Mouse (Mus musculus) 3134 (cell line): ENCODE measurements around the gene Prokr1.
"Not testable (repeated sequence)": the region's sequence is repeated elsewhere in the genome, so short reads cannot be mapped to it uniquely, and the experiment has no call there.

ENCODE experiments used
- DNase-seq: peaks from one replicate; pipeline ENCODE4 v3.0.0-alpha.2; 2011; ENCODE audit warnings: low spot score; ENCODE audit not compliant: insufficient read length; ENCODE audit errors: extremely low read depth

The Prokr1 gene

GRCm38 (mm10) chr6:87571863-87572262, 18.7 kb downstream of the Prokr1 start:
- not testable (repeated sequence) for DNase-seq

DNA sequence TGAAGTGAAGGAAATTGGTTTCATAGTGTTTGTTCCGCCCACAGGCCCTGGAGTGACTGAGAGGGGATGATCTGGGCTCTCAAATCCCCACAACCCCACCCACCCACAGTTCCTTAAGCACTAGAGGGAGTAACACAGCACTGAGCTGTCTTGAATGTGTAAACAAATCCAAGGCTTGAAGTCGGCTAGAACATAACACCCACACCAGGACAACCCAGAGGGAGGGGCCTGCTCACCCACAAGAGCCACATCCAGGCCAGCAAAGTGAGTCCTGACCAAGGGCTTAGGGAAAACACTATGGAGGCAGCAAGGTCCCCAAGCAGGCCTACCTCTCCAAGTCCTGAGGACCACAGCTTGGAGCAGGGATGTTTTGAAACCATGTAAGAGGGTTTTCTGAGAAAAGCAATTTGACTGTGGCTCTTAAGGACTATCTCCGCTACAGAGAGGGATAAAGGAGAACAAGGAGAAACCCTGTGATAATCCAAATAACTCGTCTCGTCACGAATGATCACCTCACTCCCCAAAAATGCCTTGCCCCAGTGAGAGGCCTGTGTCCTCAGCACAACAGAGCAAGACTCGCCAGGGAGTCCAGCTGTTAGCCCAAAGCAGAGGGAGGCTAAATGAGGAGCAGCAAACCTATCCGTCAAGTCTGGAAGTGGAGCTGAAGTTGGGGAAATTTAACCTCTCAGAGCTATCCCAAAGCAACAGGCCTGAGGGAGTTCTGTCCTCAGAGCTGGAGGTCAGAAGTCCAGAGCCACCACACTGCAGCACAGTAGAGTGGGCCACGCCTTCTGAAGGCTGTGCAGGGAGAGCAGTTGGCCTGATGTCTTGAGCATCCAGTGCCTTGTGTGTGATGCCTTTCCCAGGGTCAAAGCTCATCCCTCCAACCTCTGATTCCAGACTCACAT, 22.6 kb downstream of the Prokr1 start:
- DNase-seq = no peak

GRCm38 (mm10) chr6:87565166-87565565, 25.4 kb downstream of the Prokr1 start:
- no peak for DNase-seq

- DNase-seq = no peak
Measured at GRCm38 (mm10) chr6:87564356-87564755, 26.2 kb downstream of the Prokr1 start.

DNA sequence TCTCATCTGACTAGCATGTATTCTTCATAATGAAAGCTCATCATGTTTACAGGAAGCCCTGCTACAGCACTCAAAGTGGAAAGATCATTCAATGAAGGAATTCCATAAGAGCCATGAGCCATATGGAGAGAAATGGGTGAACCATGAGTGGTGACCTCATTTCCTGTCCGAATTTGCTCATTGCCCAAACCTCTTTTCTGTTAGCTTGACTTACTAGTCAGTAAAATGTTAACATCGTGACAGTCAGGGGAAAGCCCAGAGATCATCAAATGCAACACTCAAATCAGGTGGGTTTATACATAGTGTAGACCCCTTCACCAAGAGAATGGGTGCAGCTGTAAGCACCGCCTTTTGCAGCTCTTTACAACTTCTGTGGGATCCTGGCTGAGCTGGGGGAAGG, 36.8 kb downstream of the Prokr1 start:
- DNase-seq = no peak

DNA sequence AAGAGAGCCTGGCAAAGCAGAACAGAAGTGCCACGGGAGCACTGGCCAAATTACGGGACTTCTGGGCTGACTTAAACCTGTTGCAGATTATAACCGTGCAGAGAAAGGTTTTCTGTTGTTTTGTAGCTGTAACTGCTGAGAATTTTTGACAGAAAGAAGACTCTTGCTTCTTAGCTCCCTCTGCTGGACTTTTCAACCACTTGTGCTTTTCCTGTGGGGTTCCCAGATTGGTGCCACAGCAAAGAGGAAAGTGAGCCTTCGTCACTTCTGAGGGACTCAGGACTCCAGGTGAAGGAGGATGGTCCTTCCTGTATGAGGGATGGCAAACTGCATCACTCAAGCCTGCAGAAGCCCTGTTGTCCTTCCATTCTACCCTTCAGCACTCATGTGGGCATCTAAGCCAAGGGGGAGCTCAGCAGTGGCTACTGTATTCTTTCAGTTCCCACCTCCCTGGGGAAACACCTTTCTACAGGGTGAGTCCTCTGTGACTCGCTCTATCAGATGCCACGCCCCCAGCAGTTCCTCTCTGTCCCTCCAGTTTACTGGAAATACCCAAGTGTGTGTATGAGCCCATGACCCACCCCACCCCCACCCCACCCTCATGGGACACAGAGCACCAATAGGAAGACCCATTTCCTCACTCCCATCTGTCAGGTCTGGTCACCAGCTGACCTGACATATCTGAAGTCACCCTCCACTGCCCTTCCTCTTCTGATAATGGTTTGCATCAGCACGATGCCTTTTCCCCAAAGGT, 38.3 kb downstream of the Prokr1 start:
- no peak for DNase-seq

- DNase-seq = no peak
Measured at GRCm38 (mm10) chr6:87547836-87548235, 42.7 kb downstream of the Prokr1 start.

DNA sequence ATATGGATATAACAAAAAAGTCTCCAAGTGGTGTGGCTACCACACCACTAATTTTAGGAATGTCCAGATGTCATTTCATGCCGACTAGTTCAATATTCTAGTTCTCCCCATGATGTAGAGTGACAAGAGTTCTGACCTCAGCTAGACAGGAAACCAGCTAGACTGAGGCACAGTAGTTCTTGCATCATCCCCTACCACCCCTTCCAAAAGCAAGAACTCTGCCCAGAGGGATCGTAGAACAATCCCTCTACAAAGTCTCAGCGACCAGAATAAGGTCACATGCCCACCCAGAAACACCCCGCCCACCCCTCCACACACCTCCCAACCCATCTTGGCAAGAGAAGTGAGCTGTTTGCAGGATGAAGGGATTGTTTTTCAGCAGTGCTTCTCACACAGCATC, 43.1 kb downstream of the Prokr1 start:
- no peak for DNase-seq

GRCm38 (mm10) chr6:87545331-87546217, 45.0 kb downstream of the Prokr1 start:
- no peak for DNase-seq

GRCm38 (mm10) chr6:87542027-87542426, 48.5 kb downstream of the Prokr1 start:
- DNase-seq = no peak

GRCm38 (mm10) chr6:87541171-87541571, 49.4 kb downstream of the Prokr1 start:
- no peak for DNase-seq

GRCm38 (mm10) chr6:87538376-87539270, 51.9 kb downstream of the Prokr1 start:
- no peak for DNase-seq

- DNase-seq = no peak
Measured at GRCm38 (mm10) chr6:87537678-87538077, 52.9 kb downstream of the Prokr1 start.

- no peak for DNase-seq
Measured at GRCm38 (mm10) chr6:87536270-87536669, 54.3 kb downstream of the Prokr1 start.

DNA sequence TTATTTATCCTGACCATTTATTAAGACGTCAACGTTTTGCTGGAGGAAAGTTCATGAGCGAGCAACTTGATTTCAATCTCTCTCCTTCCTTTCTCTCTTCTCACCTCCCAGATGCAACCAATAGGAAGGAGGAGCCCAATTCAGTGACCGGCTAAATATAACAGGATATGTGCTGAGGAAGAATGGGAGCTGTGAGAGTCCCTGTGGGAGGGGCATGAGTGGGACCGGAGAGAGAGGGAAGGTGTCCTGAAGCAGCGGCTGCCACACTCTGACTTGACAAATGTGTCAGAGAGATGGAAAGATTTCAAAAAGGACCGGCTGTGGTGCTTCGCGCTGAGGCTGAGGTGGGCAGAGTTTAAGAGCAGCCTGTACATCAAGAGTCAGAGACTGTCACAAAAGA, 54.9 kb downstream of the Prokr1 start:
- DNase-seq = no peak

- DNase-seq = no peak
Measured at GRCm38 (mm10) chr6:87534855-87535575, 55.5 kb downstream of the Prokr1 start.

DNA sequence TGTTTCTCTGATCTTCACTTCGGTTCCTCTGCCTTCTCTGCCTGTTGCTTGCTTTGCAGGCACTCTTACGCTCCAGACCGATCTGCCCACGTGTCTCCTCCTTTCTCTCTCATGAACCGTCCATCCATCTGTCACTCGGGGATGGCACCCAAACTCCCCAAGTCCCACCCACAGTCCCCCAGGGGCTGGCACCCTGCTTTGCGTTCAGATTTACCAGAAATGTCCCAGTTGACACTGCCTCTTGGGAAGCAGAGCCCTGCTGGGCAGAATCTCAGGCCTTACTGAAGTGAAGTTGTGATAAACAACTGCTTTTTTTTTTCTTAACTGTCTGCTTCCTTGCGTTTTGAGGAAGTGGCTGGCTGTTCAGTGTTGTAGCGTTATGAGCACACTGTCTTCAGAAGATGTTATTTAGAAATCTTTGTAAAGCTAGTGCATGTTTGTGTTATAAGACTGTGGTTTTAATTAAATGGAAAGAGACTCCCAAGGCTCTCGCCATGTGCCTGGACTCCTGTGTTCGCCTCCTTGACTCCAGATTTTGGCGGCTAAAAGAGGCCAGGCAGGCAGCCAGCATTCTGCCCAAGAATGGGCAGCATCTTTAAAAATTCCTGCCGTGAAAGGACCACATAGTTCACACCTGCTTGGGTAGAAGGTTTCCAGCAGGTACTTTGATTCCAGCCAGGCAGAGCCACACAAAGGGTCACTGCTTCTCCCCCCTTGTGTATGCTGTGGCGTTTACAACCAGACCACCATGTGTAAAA, 57.4 kb downstream of the Prokr1 start, which contains the start of gene Arhgap25:
Arhgap25 (minus strand) TSS at position 307 of the 758 bp plus-strand sequence.
- DNase-seq = no peak

- DNase-seq = peak; percentile 20
Measured at GRCm38 (mm10) chr6:87531456-87532015, 59.0 kb downstream of the Prokr1 start.
